Mouse (Mus musculus): ENCODE results near the gene Tnfrsf23. TPM values are rescaled to one million over a fixed set of nuclear protein-coding genes. Genes with fewer than 3 reads are reported as not detected.
A peak's percentile ranks its signal among the peaks of the same experiment; 100 is the strongest.
"Not testable (repeated sequence)": the region's sequence is repeated elsewhere in the genome, so short reads cannot be mapped to it uniquely, and the experiment has no call there.

The Tnfrsf23 gene
- polyA plus RNA-seq, 1 experiment from 2014 or later, result 4.9 TPM

- H3K4me2 ChIP-seq (replicated peaks), result no peak overlapping the region
- H3K9ac ChIP-seq, result no peak overlapping the region
- 89% methylated on average over 7 of the region's 7 CpGs for WGBS
- H3K27me3 ChIP-seq, result no peaks in the 10 kb centered on the region
- no peaks in the 10 kb centered on the region for H3K4me1 ChIP-seq
- no peak for ATAC-seq (ENCODE audit: insufficient number of reproducible peaks, low FRiP score, low TSS enrichment, low read depth)
- peaks cover 75% of the 10 kb centered on the region for H3K36me3 ChIP-seq
- H3K4me3 ChIP-seq (replicated peaks), result no peak overlapping the region
- H3K9me3 ChIP-seq (replicated peaks), result no peaks in the 10 kb centered on the region
- H3K27ac ChIP-seq (replicated peaks), result no peak overlapping the region
These were observed 23.7 kb upstream of the Tnfrsf23 start for GRCm38 (mm10) chr7:143709395-143709794.

GRCm38 (mm10) chr7:143706697-143707438, 21.2 kb upstream of the Tnfrsf23 start:
- H3K4me1 ChIP-seq, result no peaks in the 10 kb centered on the region
- 30% methylated on average over 7 of the region's 7 CpGs for WGBS
- no peak overlapping the region for H3K27ac ChIP-seq (replicated peaks)
- H3K36me3 ChIP-seq, result peaks cover 87% of the 10 kb centered on the region
- no peak overlapping the region for H3K4me2 ChIP-seq (replicated peaks)
- H3K9ac ChIP-seq, result no peak overlapping the region
- peak; percentile 68 for ATAC-seq (ENCODE audit: insufficient number of reproducible peaks, low FRiP score, low TSS enrichment, low read depth)
- no peak overlapping the region for H3K4me3 ChIP-seq (replicated peaks)
- no peaks in the 10 kb centered on the region for H3K27me3 ChIP-seq
- H3K9me3 ChIP-seq (replicated peaks), result no peaks in the 10 kb centered on the region

DNA sequence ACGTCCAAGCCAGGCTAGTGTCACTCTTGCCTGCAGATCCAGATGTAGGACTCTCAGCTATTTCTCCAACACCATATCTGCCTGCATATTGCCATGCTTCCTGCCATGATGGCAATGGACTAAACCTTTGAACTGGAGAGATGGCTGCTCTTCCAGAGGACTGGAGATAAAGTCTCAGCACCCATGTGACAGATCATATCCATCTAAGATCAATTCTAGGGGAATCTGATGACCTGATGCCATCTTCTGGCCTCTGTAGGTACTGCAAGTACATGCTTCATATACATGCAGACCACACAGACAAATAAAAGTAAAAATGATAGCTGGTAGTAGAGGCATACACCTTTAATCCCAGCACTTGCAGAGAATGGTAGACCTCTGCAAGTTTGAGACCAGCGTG, 10.5 kb upstream of the Tnfrsf23 start:
- WGBS, result 64% methylated on average over 2 of the region's 2 CpGs
- Histone ChIP-seq H3K4me1 (no peaks in the 10 kb centered on the region), H3K27ac (replicated peaks) (no peak overlapping the region), H3K9me3 (replicated peaks) (no peaks in the 10 kb centered on the region), H3K9ac (no peak overlapping the region), H3K4me2 (replicated peaks) (no peak overlapping the region), H3K36me3 (peaks cover 90% of the 10 kb centered on the region), H3K4me3 (replicated peaks) (no peak overlapping the region), H3K27me3 (no peaks in the 10 kb centered on the region)
- no peak for ATAC-seq (ENCODE audit: insufficient number of reproducible peaks, low FRiP score, low TSS enrichment, low read depth)

GRCm38 (mm10) chr7:143694550-143694949, 8.9 kb upstream of the Tnfrsf23 start:
- Histone ChIP-seq H3K27ac (replicated peaks) (no peak overlapping the region), H3K9me3 (replicated peaks) (no peaks in the 10 kb centered on the region), H3K9ac (no peak overlapping the region), H3K27me3 (no peaks in the 10 kb centered on the region), H3K36me3 (peaks cover 94% of the 10 kb centered on the region), H3K4me1 (no peaks in the 10 kb centered on the region), H3K4me3 (replicated peaks) (no peak overlapping the region), H3K4me2 (replicated peaks) (no peak overlapping the region)
- no peak for ATAC-seq (ENCODE audit: insufficient number of reproducible peaks, low FRiP score, low TSS enrichment, low read depth)
- 93% methylated on average over 7 of the region's 7 CpGs for WGBS

DNA sequence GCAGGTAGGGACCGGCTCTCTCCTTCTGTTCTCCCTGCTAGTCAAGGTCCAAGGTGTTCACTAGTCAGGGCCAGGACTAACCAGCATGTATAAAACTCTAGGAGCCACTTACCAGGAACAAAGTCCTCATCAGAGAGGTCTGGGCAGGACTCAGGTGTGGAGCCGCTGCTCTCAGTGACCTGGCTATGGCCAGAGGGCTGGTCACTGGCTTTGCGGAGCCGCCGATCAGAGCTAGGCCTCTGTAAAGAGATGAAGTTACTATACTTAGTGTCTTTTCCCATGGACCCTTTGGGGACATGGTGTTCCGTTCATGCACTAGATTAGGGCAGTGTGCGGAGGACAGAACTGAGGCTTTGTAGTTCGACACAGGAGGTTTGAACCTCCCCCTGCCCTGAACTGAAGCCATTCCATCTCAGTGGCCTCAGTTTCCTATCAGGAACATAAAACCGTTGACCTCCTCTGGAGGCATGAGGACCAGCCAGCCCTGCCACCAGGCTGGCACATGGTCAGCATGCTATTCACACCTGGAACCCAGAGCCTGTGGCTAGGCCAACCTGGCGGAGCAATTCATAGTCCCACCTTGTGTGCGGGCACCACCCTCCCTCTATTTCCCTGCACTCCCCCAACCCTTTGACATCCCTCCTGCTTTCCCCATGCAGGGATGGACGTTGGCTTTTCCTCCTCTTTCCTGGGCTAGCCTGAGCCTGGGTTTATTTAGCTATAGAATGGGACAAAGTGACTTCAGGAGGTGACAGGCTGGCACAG, 7.3 kb upstream of the Tnfrsf23 start:
- no peaks in the 10 kb centered on the region for H3K4me1 ChIP-seq
- H3K27ac ChIP-seq (replicated peaks), result no peak overlapping the region
- H3K36me3 ChIP-seq, result peaks cover 98% of the 10 kb centered on the region
- H3K4me2 ChIP-seq (replicated peaks), result no peak overlapping the region
- no peaks in the 10 kb centered on the region for H3K27me3 ChIP-seq
- no peaks in the 10 kb centered on the region for H3K9me3 ChIP-seq (replicated peaks)
- ATAC-seq (ENCODE audit: insufficient number of reproducible peaks, low FRiP score, low TSS enrichment, low read depth), result no peak
- no peak overlapping the region for H3K4me3 ChIP-seq (replicated peaks)
- H3K9ac ChIP-seq, result no peak overlapping the region
- 92% methylated on average over 12 of the region's 12 CpGs for WGBS

- Histone ChIP-seq H3K4me3 (replicated peaks) (no peak overlapping the region), H3K36me3 (peaks cover 94% of the 10 kb centered on the region), H3K27ac (replicated peaks) (no peak overlapping the region), H3K4me2 (replicated peaks) (no peak overlapping the region), H3K27me3 (no peaks in the 10 kb centered on the region), H3K9me3 (replicated peaks) (no peaks in the 10 kb centered on the region), H3K9ac (no peak overlapping the region), H3K4me1 (no peaks in the 10 kb centered on the region)
- WGBS, result 92% methylated on average over 4 of the region's 4 CpGs
- no peak for ATAC-seq (ENCODE audit: insufficient number of reproducible peaks, low FRiP score, low TSS enrichment, low read depth)
These were observed 6.2 kb upstream of the Tnfrsf23 start for GRCm38 (mm10) chr7:143691909-143692308.

- WGBS, result 83% methylated on average over 5 of the region's 5 CpGs
- no peak overlapping the region for H3K4me2 ChIP-seq (replicated peaks)
- H3K27ac ChIP-seq (replicated peaks), result no peak overlapping the region
- no peaks in the 10 kb centered on the region for H3K27me3 ChIP-seq
- no peaks in the 10 kb centered on the region for H3K9me3 ChIP-seq (replicated peaks)
- no peaks in the 10 kb centered on the region for H3K4me1 ChIP-seq
- H3K4me3 ChIP-seq (replicated peaks), result no peak overlapping the region
- no peak overlapping the region for H3K9ac ChIP-seq
- no peak for ATAC-seq (ENCODE audit: insufficient number of reproducible peaks, low FRiP score, low TSS enrichment, low read depth)
- H3K36me3 ChIP-seq, result peaks cover 87% of the 10 kb centered on the region
These were observed 5.5 kb upstream of the Tnfrsf23 start for GRCm38 (mm10) chr7:143691181-143691580.

- WGBS, result 64% methylated on average over 4 of the region's 4 CpGs
- H3K4me3 ChIP-seq (replicated peaks), result no peak overlapping the region
- peaks cover 75% of the 10 kb centered on the region for H3K36me3 ChIP-seq
- no peak for ATAC-seq (ENCODE audit: insufficient number of reproducible peaks, low FRiP score, low TSS enrichment, low read depth)
- no peaks in the 10 kb centered on the region for H3K9me3 ChIP-seq (replicated peaks)
- H3K4me1 ChIP-seq, result 0 out of 2 replicates have a peak, but pooled peaks cover 4% of the 10 kb centered on the region
- H3K27ac ChIP-seq (replicated peaks), result no peak overlapping the region
- H3K27me3 ChIP-seq, result no peaks in the 10 kb centered on the region
- H3K9ac ChIP-seq, result no peak overlapping the region
- no peak overlapping the region for H3K4me2 ChIP-seq (replicated peaks)
These were observed 4.3 kb upstream of the Tnfrsf23 start for GRCm38 (mm10) chr7:143689946-143690345.

- no peak overlapping the region for H3K27ac ChIP-seq (replicated peaks)
- WGBS, result 77% methylated on average over 7 of the region's 7 CpGs
- peaks cover 70% of the 10 kb centered on the region for H3K36me3 ChIP-seq
- H3K9me3 ChIP-seq (replicated peaks), result no peaks in the 10 kb centered on the region
- H3K4me2 ChIP-seq (replicated peaks), result no peak overlapping the region
- H3K27me3 ChIP-seq, result no peaks in the 10 kb centered on the region
- H3K4me3 ChIP-seq (replicated peaks), result no peak overlapping the region
- no peak for ATAC-seq (ENCODE audit: insufficient number of reproducible peaks, low FRiP score, low TSS enrichment, low read depth)
- H3K9ac ChIP-seq, result no peak overlapping the region
- 0 out of 2 replicates have a peak, but pooled peaks cover 4% of the 10 kb centered on the region for H3K4me1 ChIP-seq
These were observed 3.8 kb upstream of the Tnfrsf23 start for GRCm38 (mm10) chr7:143689481-143689880.

DNA sequence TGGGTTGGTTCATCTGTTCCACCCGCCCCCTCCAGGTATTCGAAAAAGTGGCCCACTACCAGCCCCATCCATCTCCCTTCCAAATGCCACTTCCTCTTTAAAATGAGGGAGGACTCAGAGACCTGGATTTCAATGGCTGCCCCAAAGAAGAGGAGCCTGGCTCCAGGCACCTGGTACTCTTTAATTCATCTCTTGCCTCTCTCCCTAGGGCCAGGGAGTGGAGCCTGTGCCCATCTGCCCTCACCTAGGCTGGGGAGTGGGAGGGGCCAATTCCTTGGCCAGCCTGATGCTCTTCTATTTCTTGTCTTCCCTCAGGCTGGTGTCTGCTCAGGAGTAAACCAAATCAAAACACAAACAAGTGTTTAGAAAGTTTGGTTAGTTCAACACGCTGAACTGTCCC, 1.0 kb upstream of the Tnfrsf23 start:
- not testable (repeated sequence) for ATAC-seq (ENCODE audit: insufficient number of reproducible peaks, low FRiP score, low TSS enrichment, low read depth); H3K9ac ChIP-seq; H3K27me3 ChIP-seq; H3K4me2 ChIP-seq (replicated peaks); H3K4me3 ChIP-seq (replicated peaks); H3K4me1 ChIP-seq; H3K27ac ChIP-seq (replicated peaks); H3K9me3 ChIP-seq (replicated peaks)
- peaks cover 42% of the 10 kb centered on the region for H3K36me3 ChIP-seq
- 74% methylated on average over 3 of the region's 3 CpGs for WGBS

GRCm38 (mm10) chr7:143686191-143686590, 519 bp upstream of the Tnfrsf23 start:
- peak; percentile 59; the same call in 1 of the 2 replicates for ATAC-seq (ENCODE audit: insufficient number of reproducible peaks, low FRiP score, low TSS enrichment, low read depth)
- H3K27me3 ChIP-seq; H3K9ac ChIP-seq; H3K9me3 ChIP-seq (replicated peaks); H3K4me1 ChIP-seq; H3K4me3 ChIP-seq (replicated peaks); H3K27ac ChIP-seq (replicated peaks); H3K4me2 ChIP-seq (replicated peaks): not testable (repeated sequence)
- peaks cover 37% of the 10 kb centered on the region for H3K36me3 ChIP-seq
- 45% methylated on average over 4 of the region's 4 CpGs for WGBS
